Mouse (Mus musculus) kidney, postnatal 4 days (tissue): ENCODE data around the gene Ddx54.
A peak's percentile ranks its signal among the peaks of the same experiment; 100 is the strongest.

ENCODE experiments used
- DNase-seq, 2 experiments: peaks; one replicate each; pipeline ENCODE4 v3.0.0; 2021; ENCODE audit warnings: mixed read lengths in 2 of 2

Gene Ddx54

GRCm38 (mm10) chr5:120612822-120613604, 474 bp downstream of the Ddx54 start:
- DNase-seq, result peak; percentile 100

- DNase-seq, result peak; percentile 59 to 67
Observed at GRCm38 (mm10) chr5:120615903-120616302, 3.4 kb downstream of the Ddx54 start.

- no peak for DNase-seq
Observed at GRCm38 (mm10) chr5:120618778-120619177, 6.2 kb downstream of the Ddx54 start.

GRCm38 (mm10) chr5:120619201-120619600, 6.7 kb downstream of the Ddx54 start:
- peak; percentile 78 to 80 for DNase-seq

- peak; percentile 88 to 89 for DNase-seq
Observed at GRCm38 (mm10) chr5:120620375-120621077, 8.0 kb downstream of the Ddx54 start.

GRCm38 (mm10) chr5:120621078-120621765, 8.7 kb downstream of the Ddx54 start:
- DNase-seq, result peak; percentile 63 to 78

- DNase-seq, result no peak
Observed at GRCm38 (mm10) chr5:120621846-120622197, 9.3 kb downstream of the Ddx54 start.

GRCm38 (mm10) chr5:120622198-120622851, 9.8 kb downstream of the Ddx54 start:
- peak in 1 of 2 experiments; percentile 22 for DNase-seq

GRCm38 (mm10) chr5:120624427-120624826, 11.9 kb downstream of the Ddx54 start:
- DNase-seq, result no peak

- DNase-seq, result peak; percentile 74 to 82
Observed at GRCm38 (mm10) chr5:120626399-120626798, 13.9 kb downstream of the Ddx54 start.

- no peak for DNase-seq
Observed at GRCm38 (mm10) chr5:120627515-120628300, 15.2 kb downstream of the Ddx54 start.

GRCm38 (mm10) chr5:120628624-120629023, 16.1 kb downstream of the Ddx54 start:
- peak in 1 of 2 experiments; percentile 60 for DNase-seq

GRCm38 (mm10) chr5:120631128-120631527, 18.6 kb downstream of the Ddx54 start:
- no peak for DNase-seq

- no peak for DNase-seq
Observed at GRCm38 (mm10) chr5:120631892-120632291, 19.4 kb downstream of the Ddx54 start.

- DNase-seq, result no peak
Observed at GRCm38 (mm10) chr5:120634131-120634530, 21.6 kb downstream of the Ddx54 start, which contains the start of gene Cfap73. Gene Cfap73, minus strand, starts transcription at chr5:120634235.

GRCm38 (mm10) chr5:120634860-120635259, 22.3 kb downstream of the Ddx54 start:
- no peak for DNase-seq

- no peak for DNase-seq
Observed at GRCm38 (mm10) chr5:120635633-120636032, 23.1 kb downstream of the Ddx54 start.

GRCm38 (mm10) chr5:120640094-120640493, 27.6 kb downstream of the Ddx54 start:
- DNase-seq, result no peak

GRCm38 (mm10) chr5:120643365-120644085, 31.0 kb downstream of the Ddx54 start:
- peak; percentile 42 to 59 for DNase-seq

GRCm38 (mm10) chr5:120644227-120644626, 31.7 kb downstream of the Ddx54 start:
- no peak for DNase-seq

GRCm38 (mm10) chr5:120645851-120646250, 33.3 kb downstream of the Ddx54 start:
- no peak for DNase-seq
